Mouse (Mus musculus): Measurements from ENCODE around the gene H2-K1. TPM values are rescaled to one million over a fixed set of nuclear protein-coding genes. Genes with fewer than 3 reads are reported as not detected.
"Not testable (repeated sequence)": the region's sequence is repeated elsewhere in the genome, so short reads cannot be mapped to it uniquely, and the experiment has no call there.

Gene H2-K1
- polyA plus RNA-seq, 1 experiment from 2014 or later: 18.3 TPM

GRCm38 (mm10) chr17:34003426-34003825 is 3.3 kb upstream of the H2-K1 start:
- no peak for ATAC-seq (ENCODE audit: insufficient number of reproducible peaks, low FRiP score)
- WGBS: 3% methylated on average over 5 of the region's 5 CpGs
- Histone ChIP-seq H3K9ac (no peak overlapping the region), H3K4me3 (no peak overlapping the region), H3K4me1 (replicated peaks) (peaks cover 12% of the 10 kb centered on the region), H3K27ac (ENCODE audit: poor library complexity, severe bottlenecking) (no peak overlapping the region), H3K9me3 (replicated peaks) (peaks cover 6% of the 10 kb centered on the region; the same call in 1 of the 2 replicates), H3K36me3 (no peaks in the 10 kb centered on the region), H3K27me3 (replicated peaks) (peaks cover 43% of the 10 kb centered on the region), H3K4me2 (no peak overlapping the region)

GRCm38 (mm10) chr17:34000796-34001195 is 649 bp upstream of the H2-K1 start:
- not testable (repeated sequence) for H3K27ac ChIP-seq (ENCODE audit: poor library complexity, severe bottlenecking); ATAC-seq (ENCODE audit: insufficient number of reproducible peaks, low FRiP score); H3K36me3 ChIP-seq; H3K9ac ChIP-seq; H3K9me3 ChIP-seq (replicated peaks)
- 43% methylated on average over 2 of the region's 2 CpGs for WGBS
- H3K4me1 ChIP-seq (replicated peaks): peaks cover 12% of the 10 kb centered on the region
- H3K27me3 ChIP-seq (replicated peaks): peaks cover 67% of the 10 kb centered on the region
- H3K4me2 ChIP-seq: peak overlapping the region; percentile 100; the same call in 1 of the 2 replicates
- peak overlapping the region; percentile 77; the same call in 1 of the 2 replicates for H3K4me3 ChIP-seq

- Histone ChIP-seq H3K9me3 (replicated peaks) (no peaks in the 10 kb centered on the region; the same call in 1 of the 2 replicates), H3K4me2 (peak overlapping the region; percentile 100), H3K4me3 (peak overlapping the region; percentile 77), H3K27me3 (replicated peaks) (peaks cover 67% of the 10 kb centered on the region), H3K9ac (peak overlapping the region; percentile 72), H3K27ac (ENCODE audit: poor library complexity, severe bottlenecking) (no peak overlapping the region), H3K4me1 (replicated peaks) (peaks cover 12% of the 10 kb centered on the region), H3K36me3 (no peaks in the 10 kb centered on the region)
- ATAC-seq (ENCODE audit: insufficient number of reproducible peaks, low FRiP score): peak; percentile 56
- WGBS: 2% methylated on average over 87 of the region's 87 CpGs
These were observed 602 bp downstream of the H2-K1 start for GRCm38 (mm10) chr17:33999341-34000149.

- H3K9ac ChIP-seq; H3K4me3 ChIP-seq; H3K36me3 ChIP-seq; H3K9me3 ChIP-seq (replicated peaks); H3K27ac ChIP-seq (ENCODE audit: poor library complexity, severe bottlenecking); ATAC-seq (ENCODE audit: insufficient number of reproducible peaks, low FRiP score); H3K4me2 ChIP-seq: not testable (repeated sequence)
- Histone ChIP-seq H3K4me1 (replicated peaks) (peaks cover 12% of the 10 kb centered on the region), H3K27me3 (replicated peaks) (peaks cover 67% of the 10 kb centered on the region)
- WGBS: 45% methylated on average over 5 of the region's 5 CpGs
These were observed 1.4 kb downstream of the H2-K1 start for GRCm38 (mm10) chr17:33998697-33999096.

GRCm38 (mm10) chr17:33997025-33997424 is 3.1 kb downstream of the H2-K1 start:
- peaks cover 62% of the 10 kb centered on the region for H3K27me3 ChIP-seq (replicated peaks)
- not testable (repeated sequence) for H3K4me3 ChIP-seq; ATAC-seq (ENCODE audit: insufficient number of reproducible peaks, low FRiP score); H3K4me2 ChIP-seq; H3K27ac ChIP-seq (ENCODE audit: poor library complexity, severe bottlenecking); H3K9me3 ChIP-seq (replicated peaks); H3K9ac ChIP-seq; H3K36me3 ChIP-seq
- 92% methylated on average over 2 of the region's 2 CpGs for WGBS
- peaks cover 12% of the 10 kb centered on the region for H3K4me1 ChIP-seq (replicated peaks)

GRCm38 (mm10) chr17:33995651-33996050 is 4.5 kb downstream of the H2-K1 start:
- Histone ChIP-seq H3K27ac (ENCODE audit: poor library complexity, severe bottlenecking) (no peak overlapping the region), H3K36me3 (no peaks in the 10 kb centered on the region), H3K9me3 (replicated peaks) (no peaks in the 10 kb centered on the region; the same call in 1 of the 2 replicates), H3K27me3 (replicated peaks) (peaks cover 51% of the 10 kb centered on the region), H3K4me2 (no peak overlapping the region), H3K9ac (no peak overlapping the region), H3K4me1 (replicated peaks) (peaks cover 12% of the 10 kb centered on the region), H3K4me3 (no peak overlapping the region)
- WGBS: 39% methylated on average over 3 of the region's 3 CpGs
- ATAC-seq (ENCODE audit: insufficient number of reproducible peaks, low FRiP score): no peak

GRCm38 (mm10) chr17:33994959-33995358 is 5.2 kb downstream of the H2-K1 start:
- Histone ChIP-seq H3K27ac (ENCODE audit: poor library complexity, severe bottlenecking) (no peak overlapping the region), H3K4me2 (no peak overlapping the region), H3K27me3 (replicated peaks) (peaks cover 44% of the 10 kb centered on the region), H3K36me3 (no peaks in the 10 kb centered on the region), H3K4me3 (no peak overlapping the region), H3K9ac (no peak overlapping the region), H3K9me3 (replicated peaks) (no peaks in the 10 kb centered on the region; the same call in 1 of the 2 replicates), H3K4me1 (replicated peaks) (peaks cover 6% of the 10 kb centered on the region)
- 78% methylated on average over 8 of the region's 8 CpGs for WGBS
- no peak for ATAC-seq (ENCODE audit: insufficient number of reproducible peaks, low FRiP score)

GRCm38 (mm10) chr17:33991788-33992664 is 8.1 kb downstream of the H2-K1 start:
- no peak overlapping the region for H3K4me2 ChIP-seq
- no peaks in the 10 kb centered on the region for H3K36me3 ChIP-seq
- H3K4me3 ChIP-seq: no peak overlapping the region
- no peaks in the 10 kb centered on the region; the same call in 1 of the 2 replicates for H3K9me3 ChIP-seq (replicated peaks)
- no peak for ATAC-seq (ENCODE audit: insufficient number of reproducible peaks, low FRiP score)
- H3K4me1 ChIP-seq (replicated peaks): no peaks in the 10 kb centered on the region
- H3K9ac ChIP-seq: no peak overlapping the region
- no peak overlapping the region for H3K27ac ChIP-seq (ENCODE audit: poor library complexity, severe bottlenecking)
- 31% methylated on average over 10 of the region's 10 CpGs for WGBS
- peaks cover 28% of the 10 kb centered on the region for H3K27me3 ChIP-seq (replicated peaks)

GRCm38 (mm10) chr17:33982136-33982535 is 18.0 kb downstream of the H2-K1 start:
- not testable (repeated sequence) for H3K9me3 ChIP-seq (replicated peaks); ATAC-seq (ENCODE audit: insufficient number of reproducible peaks, low FRiP score); H3K9ac ChIP-seq; H3K36me3 ChIP-seq; H3K27ac ChIP-seq (ENCODE audit: poor library complexity, severe bottlenecking)
- peaks cover 22% of the 10 kb centered on the region for H3K4me1 ChIP-seq (replicated peaks)
- WGBS: 8% methylated on average over 8 of the region's 8 CpGs
- H3K4me3 ChIP-seq: peak overlapping the region; percentile 59; the same call in 1 of the 2 replicates
- H3K27me3 ChIP-seq (replicated peaks): peaks cover 35% of the 10 kb centered on the region
- peak overlapping the region; percentile 84 for H3K4me2 ChIP-seq

- H3K9ac ChIP-seq: peak overlapping the region; percentile 70
- peaks cover 22% of the 10 kb centered on the region for H3K4me1 ChIP-seq (replicated peaks)
These were observed 18.8 kb downstream of the H2-K1 start for GRCm38 (mm10) chr17:33981192-33981909.

More at GRCm38 (mm10) chr17:33981192-33981909, 18.8 kb downstream of the H2-K1 start:
- H3K4me2 ChIP-seq: peak overlapping the region; percentile 84
- WGBS: 1% methylated on average over 27 of the region's 27 CpGs
- H3K4me3 ChIP-seq: peak overlapping the region; percentile 59
- peak; percentile 85 for ATAC-seq (ENCODE audit: insufficient number of reproducible peaks, low FRiP score)
- H3K36me3 ChIP-seq; H3K9me3 ChIP-seq (replicated peaks): not testable (repeated sequence)
- peaks cover 43% of the 10 kb centered on the region for H3K27me3 ChIP-seq (replicated peaks)
- H3K27ac ChIP-seq (ENCODE audit: poor library complexity, severe bottlenecking): peak overlapping the region; percentile 75
